Mouse (Mus musculus): ENCODE results near the gene 1700123O20Rik.

Gene 1700123O20Rik

DNA sequence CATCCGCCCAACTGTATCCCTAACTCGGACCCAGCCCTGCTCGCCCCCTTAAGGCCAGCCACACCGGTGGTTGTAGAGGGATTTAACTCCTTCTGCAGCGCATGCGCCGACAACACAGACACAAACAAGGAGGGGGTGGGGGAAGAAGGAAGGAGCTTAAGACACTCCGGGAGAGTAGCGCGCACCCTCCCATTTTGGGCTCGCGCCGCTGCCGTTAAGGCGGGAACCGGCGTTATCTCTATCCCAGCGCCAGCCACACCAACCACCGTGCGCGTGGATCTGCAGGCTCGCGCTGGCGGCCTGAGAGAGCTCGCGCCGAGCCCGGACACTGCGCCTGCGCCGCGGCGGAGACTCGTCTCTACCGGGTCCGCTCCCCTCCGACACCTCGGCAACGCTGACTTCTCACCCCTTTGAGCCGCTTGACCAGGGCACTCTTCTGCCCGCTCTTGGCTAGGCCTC is at the start of gene 1700123O20Rik:
Gene 1700123O20Rik, plus strand, starts transcription at position 154 of the 459 bp plus-strand sequence.
- in situ Hi-C loops (cut with MseI, MboI) = no loop called here

- in situ Hi-C loops (cut with MseI, MboI) = no loop called here
These were observed 49.1 kb upstream of the 1700123O20Rik start for GRCm38 (mm10) chr14:54636954-54637353.

GRCm38 (mm10) chr14:54638210-54638609 is 47.8 kb upstream of the 1700123O20Rik start:
- in situ Hi-C loops (cut with MseI, MboI) = no loop called here

- in situ Hi-C loops (cut with MseI, MboI) = no loop called here
These were observed 45.9 kb upstream of the 1700123O20Rik start for GRCm38 (mm10) chr14:54640121-54640520.

DNA sequence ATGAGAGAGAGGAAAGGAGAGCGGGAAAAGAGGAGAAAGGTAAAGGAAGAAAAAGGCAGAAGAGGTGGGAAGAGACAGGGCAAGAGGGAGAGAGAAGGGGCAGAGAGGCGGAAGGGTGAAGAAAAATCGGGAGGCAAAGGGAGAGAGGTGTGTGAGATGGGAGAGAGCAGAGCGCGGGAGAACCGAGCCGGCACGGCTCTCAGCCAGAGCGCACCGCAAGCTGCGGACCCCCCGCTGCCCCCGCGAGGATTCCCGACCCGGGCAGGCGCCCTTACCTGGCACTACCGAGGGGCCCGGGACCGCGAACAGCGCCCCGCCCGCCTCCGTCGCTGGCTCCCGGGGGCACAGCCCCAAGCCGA is 45.1 kb upstream of the 1700123O20Rik start, which contains the start of gene Gm17606:
Gene Gm17606, plus strand, starts transcription at position 7 of the 359 bp plus-strand sequence.
- in situ Hi-C loops (cut with MseI, MboI) = no loop called here

DNA sequence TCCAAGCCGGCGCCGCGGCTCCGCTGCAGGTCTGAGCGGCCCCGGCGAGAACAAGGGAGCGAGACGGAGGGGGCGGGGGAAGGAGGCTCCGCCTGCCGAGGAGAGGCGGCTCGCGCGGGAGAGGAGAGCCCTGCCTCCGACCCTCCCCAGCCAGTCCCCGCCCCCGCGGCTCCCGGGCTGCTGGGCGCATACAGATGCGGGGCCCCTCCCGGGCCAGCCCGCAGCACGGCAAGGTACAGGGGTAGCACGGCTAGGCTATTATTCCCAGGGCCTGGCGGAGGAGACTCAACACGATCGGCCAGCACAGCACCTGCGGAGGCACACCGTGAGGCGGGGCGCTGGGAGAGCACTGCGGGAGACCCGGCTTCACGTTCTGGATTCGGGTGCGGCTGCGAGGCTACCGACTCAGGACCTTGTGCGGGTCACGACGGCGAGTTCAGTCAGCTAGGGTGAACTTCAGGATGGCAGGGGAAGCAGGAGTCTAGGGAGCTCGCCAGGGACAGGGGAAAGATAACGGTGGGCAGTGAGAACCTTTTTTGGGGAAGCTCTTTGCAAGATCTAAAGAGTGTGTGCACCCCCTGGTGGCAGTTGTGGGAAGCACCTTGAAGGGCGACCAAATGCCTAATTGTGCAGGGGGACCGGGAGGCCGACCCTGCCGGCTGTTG is 44.6 kb upstream of the 1700123O20Rik start, which contains the start of gene Cdh24:
Gene Cdh24, minus strand, starts transcription at position 60 of the 665 bp plus-strand sequence.
- in situ Hi-C loops (cut with MseI, MboI) = no loop called here

DNA sequence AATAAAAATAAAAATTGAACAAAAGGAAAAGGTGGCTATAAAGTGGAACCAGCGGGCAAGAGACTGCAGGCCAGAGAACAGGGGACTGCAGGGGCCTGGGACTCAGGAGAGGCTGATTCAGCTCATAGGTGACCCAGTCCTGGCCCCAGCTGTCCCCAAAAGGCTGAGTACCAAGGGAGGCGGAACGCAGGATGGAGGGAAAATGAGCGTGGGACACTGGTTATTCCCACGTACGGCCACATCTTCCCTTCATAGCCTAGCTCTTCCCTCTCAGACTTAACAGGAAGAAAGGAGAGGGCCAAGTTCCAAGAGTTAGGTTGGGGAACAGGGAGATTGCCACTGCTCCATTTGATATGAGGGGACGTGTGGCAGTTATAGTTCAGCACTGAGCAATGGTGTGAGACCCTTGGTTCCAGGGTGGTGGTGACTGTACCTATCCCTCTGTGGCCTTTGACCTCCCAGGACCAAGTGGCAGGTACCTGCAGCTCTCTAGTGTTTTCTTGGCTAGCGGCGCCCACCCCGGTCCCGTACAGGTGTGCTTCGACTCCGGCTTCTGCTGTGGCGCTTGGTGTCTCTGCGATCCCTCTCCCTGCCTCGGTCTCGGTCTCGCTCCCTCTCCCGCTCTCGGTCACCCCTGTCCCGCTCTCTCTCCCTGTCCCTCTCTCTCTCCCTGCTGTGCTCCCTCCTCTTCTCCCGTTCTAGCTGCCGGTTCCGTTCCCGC is 43.6 kb upstream of the 1700123O20Rik start:
- in situ Hi-C loops (cut with MseI, MboI) = no loop called here

DNA sequence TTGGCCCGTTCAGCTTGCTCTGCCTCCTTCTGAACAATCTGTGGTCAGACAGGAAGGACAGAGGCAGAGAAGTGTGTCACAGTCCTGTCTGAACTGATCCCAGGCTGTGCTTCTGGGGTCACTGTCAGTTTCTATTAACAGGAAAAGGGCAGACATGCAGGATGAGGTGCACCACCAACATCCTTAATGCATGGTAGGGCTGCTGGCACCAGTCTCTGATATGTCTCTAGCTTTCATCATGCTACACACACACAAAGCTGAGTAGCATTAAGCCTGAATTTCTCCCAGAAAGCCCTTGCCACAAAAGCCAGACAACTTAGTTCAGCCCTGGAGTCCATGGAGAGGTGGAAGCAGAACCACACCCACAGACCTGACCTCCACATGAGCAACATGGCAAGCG is 43.0 kb upstream of the 1700123O20Rik start:
- in situ Hi-C loops (cut with MseI, MboI) = no loop called here

- in situ Hi-C loops (cut with MseI, MboI) = no loop called here
These were observed 41.7 kb upstream of the 1700123O20Rik start for GRCm38 (mm10) chr14:54644294-54644693.

DNA sequence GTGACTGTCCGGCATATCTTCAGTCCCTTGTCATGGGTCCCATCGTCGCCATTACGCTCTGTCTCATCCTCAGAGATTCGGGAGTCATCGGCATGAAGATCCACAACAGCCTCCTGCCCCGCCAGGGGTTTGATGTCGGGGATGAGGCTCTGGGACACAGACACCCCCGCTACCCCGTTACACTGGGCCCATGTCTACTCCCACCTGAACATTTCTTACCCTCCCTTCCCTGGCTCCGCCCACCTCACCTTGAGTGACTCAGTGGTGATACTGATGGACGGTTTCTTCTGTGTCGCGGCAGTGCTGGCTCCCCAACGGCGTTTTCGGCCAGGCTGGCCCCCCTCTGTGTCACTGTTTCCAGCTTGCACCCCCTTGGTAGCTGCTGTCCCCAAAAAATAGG is 39.6 kb upstream of the 1700123O20Rik start:
- in situ Hi-C loops (cut with MseI, MboI) = no loop called here

DNA sequence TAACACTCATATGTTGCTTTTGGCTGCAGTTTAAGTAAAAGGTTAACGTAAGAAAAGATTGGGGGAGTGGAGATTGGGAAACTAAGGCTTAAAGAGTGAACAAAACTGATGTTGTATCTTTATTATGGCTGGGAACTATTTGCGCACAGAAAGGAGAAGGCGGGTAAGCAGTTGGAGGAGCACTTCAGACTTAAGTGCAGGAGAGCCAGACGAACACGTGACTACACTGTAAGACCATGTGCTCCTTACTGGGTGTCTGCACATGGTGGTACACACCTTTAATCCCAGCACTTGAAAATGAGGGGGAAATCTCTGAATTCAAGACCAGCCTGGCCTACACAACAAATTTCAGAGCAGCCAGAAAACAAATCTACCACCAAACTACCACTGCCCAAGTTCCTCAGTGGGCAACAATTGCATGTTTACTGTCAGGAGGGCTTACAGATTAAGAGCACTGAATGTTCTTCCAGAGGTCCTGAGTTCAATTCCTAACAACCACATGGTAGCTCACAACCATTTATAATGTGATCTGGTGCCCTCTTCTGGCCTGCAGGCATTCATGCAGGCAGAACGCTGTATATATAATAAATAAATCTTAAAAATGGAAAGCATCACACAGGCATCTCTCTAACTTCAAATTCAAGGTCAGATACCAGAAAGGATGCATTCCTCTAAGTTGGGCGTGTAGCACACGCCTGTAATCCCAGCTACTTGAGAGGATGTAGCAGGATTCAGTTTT is 38.9 kb upstream of the 1700123O20Rik start:
- in situ Hi-C loops (cut with MseI, MboI) = no loop called here

DNA sequence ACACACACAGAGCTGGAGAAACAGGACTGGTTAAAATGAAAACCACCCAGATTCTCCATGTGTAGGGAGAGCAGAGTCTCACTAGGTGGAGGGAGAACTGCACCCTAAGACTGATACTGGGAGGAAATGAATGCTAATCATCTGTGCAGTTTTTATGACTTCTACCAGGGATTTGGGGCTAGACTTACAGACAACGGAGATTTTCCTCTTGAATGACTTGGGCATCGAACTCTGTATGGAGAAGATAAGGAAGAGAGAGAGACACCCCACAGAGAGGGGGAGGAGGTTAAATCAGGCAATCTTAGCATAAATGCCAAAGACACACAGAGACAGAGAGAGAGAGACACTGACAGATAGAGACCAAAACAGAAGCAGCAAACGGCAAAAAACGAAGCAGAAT is 38.1 kb upstream of the 1700123O20Rik start:
- in situ Hi-C loops (cut with MseI, MboI) = no loop called here

DNA sequence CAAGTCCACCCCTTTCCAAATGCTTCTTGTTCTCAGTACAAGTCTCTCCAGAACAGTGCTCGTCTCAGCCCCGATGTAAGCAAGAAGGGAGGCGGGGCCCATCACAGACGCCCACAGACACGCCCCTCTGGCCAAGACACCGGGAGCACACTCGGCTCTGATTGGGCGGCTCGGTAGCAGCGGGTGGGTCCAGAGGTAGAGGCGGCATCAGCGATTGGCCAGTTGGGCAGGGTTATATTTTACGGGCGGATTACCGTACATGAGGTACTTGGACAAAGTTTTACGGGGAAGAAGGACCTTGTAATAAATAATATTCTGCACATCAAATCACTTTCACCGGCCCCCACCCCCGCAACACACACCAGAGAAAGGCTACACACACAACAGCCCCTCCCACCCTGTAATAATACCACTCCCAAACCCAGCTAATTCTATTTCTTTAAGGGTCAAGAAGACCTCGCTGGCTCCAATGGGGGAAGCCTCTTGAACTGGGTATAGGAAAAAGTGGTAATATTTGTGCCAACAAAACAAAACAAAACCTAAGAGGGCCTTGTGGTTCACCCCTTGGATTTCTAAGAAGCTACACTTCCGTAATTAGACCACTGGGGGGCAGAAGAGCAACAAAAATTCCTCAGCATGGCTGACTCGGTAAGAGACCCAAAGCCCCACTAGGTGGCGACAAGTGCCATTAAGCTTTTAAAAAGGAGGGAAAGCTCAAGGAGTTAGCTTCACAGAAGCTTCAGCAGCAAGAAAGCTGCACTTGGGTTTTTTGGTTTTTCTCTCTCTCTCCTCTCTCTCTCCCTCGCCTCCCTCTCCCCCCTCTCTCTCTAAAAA is 35.2 kb upstream of the 1700123O20Rik start:
- in situ Hi-C loops (cut with MseI, MboI) = no loop called here

DNA sequence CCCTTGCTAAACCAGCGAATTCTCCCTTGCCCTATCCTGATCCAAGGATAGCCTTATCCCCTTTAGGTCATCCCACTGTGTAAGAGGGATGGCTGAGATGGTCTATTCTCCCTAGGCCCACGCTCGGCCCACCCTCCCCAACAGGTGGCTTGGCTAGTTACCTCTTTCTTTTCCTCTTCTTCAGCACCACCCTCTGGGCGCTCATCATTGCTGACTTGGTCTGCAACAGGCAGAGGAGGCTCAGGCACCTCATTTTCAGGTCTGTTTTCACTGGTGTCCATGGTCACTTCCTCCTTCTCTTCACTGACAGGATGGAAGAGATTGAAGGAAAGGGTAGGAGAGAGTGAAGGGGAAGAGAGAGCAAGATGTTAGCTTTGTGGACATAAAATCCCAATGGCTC is 34.5 kb upstream of the 1700123O20Rik start:
- in situ Hi-C loops (cut with MseI, MboI) = no loop called here

DNA sequence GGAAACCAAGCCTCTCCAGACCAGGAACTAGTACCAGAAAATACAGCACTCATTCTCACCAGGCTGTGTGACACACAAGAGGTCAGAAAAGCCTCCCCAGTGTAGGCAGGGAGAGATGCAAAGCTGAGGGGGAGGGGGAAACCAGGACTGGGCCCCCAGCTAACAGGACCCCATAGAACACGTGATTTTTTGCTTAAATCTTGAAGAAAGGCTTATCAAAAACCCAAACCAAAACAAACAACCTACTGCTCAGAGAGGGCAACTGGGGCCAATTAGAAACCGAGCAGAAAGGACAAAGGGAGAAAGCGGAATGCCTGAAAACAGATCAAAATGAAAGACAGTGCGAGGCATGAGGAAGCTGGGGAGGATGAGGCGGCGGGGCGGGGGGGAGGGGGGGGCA is 33.2 kb upstream of the 1700123O20Rik start:
- in situ Hi-C loops (cut with MseI, MboI) = no loop called here

- in situ Hi-C loops (cut with MseI, MboI) = no loop called here
These were observed 32.5 kb upstream of the 1700123O20Rik start for GRCm38 (mm10) chr14:54653496-54653895.

- in situ Hi-C loops (cut with MseI, MboI) = no loop called here
These were observed 26.0 kb upstream of the 1700123O20Rik start for GRCm38 (mm10) chr14:54660009-54660408.

GRCm38 (mm10) chr14:54664477-54665222 is 21.4 kb upstream of the 1700123O20Rik start:
- in situ Hi-C loops (cut with MseI, MboI) = no loop called here

GRCm38 (mm10) chr14:54669381-54669780 is 16.6 kb upstream of the 1700123O20Rik start:
- in situ Hi-C loops (cut with MseI, MboI) = no loop called here

GRCm38 (mm10) chr14:54674317-54674716 is 11.7 kb upstream of the 1700123O20Rik start:
- in situ Hi-C loops (cut with MseI, MboI) = no loop called here

DNA sequence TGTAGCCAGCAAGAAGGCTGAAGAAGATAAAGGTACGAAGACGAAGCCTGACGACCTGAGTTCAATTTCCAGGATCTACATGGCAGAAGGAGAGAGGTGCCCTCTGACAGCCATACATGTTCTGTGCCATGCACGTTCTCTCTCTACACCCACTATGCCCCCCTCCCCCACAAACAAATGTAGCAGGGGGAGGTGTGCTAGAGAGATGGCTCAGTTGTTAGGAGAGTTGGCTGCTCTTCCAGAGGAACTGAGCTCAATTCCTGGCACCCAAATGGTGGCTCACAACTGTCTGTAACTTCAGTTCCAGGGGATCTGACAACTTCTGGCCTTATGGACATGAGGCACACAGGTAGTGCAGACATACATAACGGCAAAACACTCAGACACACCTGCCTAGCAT is 9.7 kb upstream of the 1700123O20Rik start:
- in situ Hi-C loops (cut with MseI, MboI) = no loop called here
